Mouse (Mus musculus) midbrain, embryonic 12.5 days (tissue): ENCODE measurements around the gene Coq7. TPM values are rescaled to one million over a fixed set of nuclear protein-coding genes. Genes with fewer than 3 reads are reported as not detected.

Experiments
- polyA plus RNA-seq: library from polyadenylated mRNA; unstranded; fragments of >200 nt; fragmentation: Nextera tagmentation; extraction: Ambion mirVana; gene quantifications from 2 replicates; pipeline ENCODE4 v1.2.1, GENCODE M21; 2016

Coq7 gene
- polyA plus RNA-seq, 1 experiment from 2014 or later: 86.3 TPM

Other genes with a start within 250 kb of the Coq7 start
- gene Syt17, start 85.1 kb downstream of the Coq7 start, polyA plus RNA-seq: 5.5 TPM in 2 replicates
- gene Itpripl2, start 41.4 kb downstream of the Coq7 start, polyA plus RNA-seq: 2.0 and 2.2 TPM in 2 replicates
- 9.1 and 10.4 TPM in 2 replicates for gene Tmc7, start 51.4 kb upstream of the Coq7 start, polyA plus RNA-seq
- 0.21 and 0.23 TPM in 2 replicates for gene Tmc5, start 63.9 kb upstream of the Coq7 start, polyA plus RNA-seq
- gene Gde1, start 172.4 kb upstream of the Coq7 start, polyA plus RNA-seq: 106 and 108 TPM in 2 replicates
- 40.7 and 44.6 TPM in 2 replicates for gene Ccp110, start 179.2 kb upstream of the Coq7 start, polyA plus RNA-seq
- gene Vps35l, start 206.9 kb upstream of the Coq7 start, polyA plus RNA-seq: 89.4 and 95.3 TPM in 2 replicates